Mouse (Mus musculus) limb, embryonic 11.5 days (tissue): ENCODE measurements at regions not wholly inside any gene's neighbourhood (a gene's known extent, or its start where the extent isn't known, plus 50 kb on each side); places are given as distances from the start of the nearest gene placed in this dataset.

Experiments used
- ATAC-seq: fragments of 200-750 bp; cut with Nextera tagmentation; 2 replicates; pipeline ENCODE4 v1.8.0; 2017; ENCODE audit warnings: low read depth; ENCODE audit not compliant: insufficient number of reproducible peaks, low FRiP score, low TSS enrichment
- DNase-seq: peaks from one replicate; pipeline ENCODE4 v3.0.0-alpha.2; 2015; ENCODE audit warnings: low spot score
- H3K27ac ChIP-seq: fragments of 300-500 bp; sonication (generic); replicated peaks from 2 replicates; pipeline ENCODE4 v1.5.1; 2014; ENCODE audit warnings: low read depth, mild to moderate bottlenecking, low read length
- H3K27me3 ChIP-seq: fragments of 300-500 bp; sonication (generic); 2 replicates; pipeline ENCODE4 v1.6.1; 2014; ENCODE audit warnings: mild to moderate bottlenecking, low read length, mixed read lengths; ENCODE audit not compliant: control insufficient read depth, insufficient read depth
- H3K36me3 ChIP-seq: fragments of 300-500 bp; sonication (generic); 2 replicates; pipeline ENCODE4 v1.6.1; 2014; ENCODE audit warnings: mild to moderate bottlenecking, low read length, moderate library complexity, mixed read lengths; ENCODE audit not compliant: control insufficient read depth, insufficient read depth
- H3K4me1 ChIP-seq: fragments of 300-500 bp; sonication (generic); 2 replicates; pipeline ENCODE4 v1.6.1; 2014; ENCODE audit warnings: low read length, mixed read lengths; ENCODE audit not compliant: control insufficient read depth, insufficient read depth
- H3K4me2 ChIP-seq: fragments of 300-500 bp; sonication (generic); 2 replicates; pipeline ENCODE4 v1.6.1; 2014; ENCODE audit warnings: low read depth, mild to moderate bottlenecking, moderate library complexity; ENCODE audit not compliant: severe bottlenecking
- H3K4me3 ChIP-seq: fragments of 300-500 bp; sonication (generic); 2 replicates; pipeline ENCODE4 v1.5.1; 2014; ENCODE audit warnings: low read depth, low read length
- H3K9ac ChIP-seq: fragments of 300-500 bp; sonication (generic); 2 replicates; pipeline ENCODE4 v1.6.1; 2014; ENCODE audit warnings: mild to moderate bottlenecking, low read length
- H3K9me3 ChIP-seq: fragments of 300-500 bp; sonication (generic); 2 replicates; pipeline ENCODE4 v1.6.1; 2016; ENCODE audit warnings: low read length; ENCODE audit not compliant: control insufficient read depth
- WGBS: fragments of 180-500 bp; shearing (Covaris S2); extraction: QIAGEN DNeasy Blood & Tissue Kit; methylation state at CpG from one replicate; pipeline ENCODE4 v1.1.7; 2014; 5-methylcytosine and 5-hydroxymethylcytosine counted together

- no peaks in the 10 kb centered on the region for H3K27me3 ChIP-seq
- WGBS, result 57% methylated on average over 13 of the region's 13 CpGs
- H3K9ac ChIP-seq, result no peak overlapping the region
- H3K4me1 ChIP-seq, result peaks cover 3% of the 10 kb centered on the region; the same call in 1 of the 2 replicates
- H3K36me3 ChIP-seq, result no peaks in the 10 kb centered on the region
- no peak overlapping the region for H3K4me3 ChIP-seq
- no peak overlapping the region for H3K27ac ChIP-seq
- no peaks in the 10 kb centered on the region for H3K9me3 ChIP-seq
- ATAC-seq (peak; percentile 62), DNase-seq (peak; percentile 40)
- H3K4me2 ChIP-seq, result no peak overlapping the region
Observed at GRCm38 (mm10) chr1:61111731-61112309, 134.1 kb downstream of the Icos start.

- Histone ChIP-seq H3K9ac (no peak overlapping the region), H3K4me1 (peaks cover 3% of the 10 kb centered on the region; the same call in 1 of the 2 replicates), H3K27me3 (no peaks in the 10 kb centered on the region), H3K4me2 (no peak overlapping the region), H3K4me3 (no peak overlapping the region), H3K36me3 (no peaks in the 10 kb centered on the region), H3K27ac (no peak overlapping the region), H3K9me3 (no peaks in the 10 kb centered on the region)
- WGBS, result 32% methylated on average over 10 of the region's 10 CpGs
- DNase-seq (no peak), ATAC-seq (no peak)
Observed at GRCm38 (mm10) chr1:61117535-61117934, 139.8 kb downstream of the Icos start.

GRCm38 (mm10) chr1:61118071-61118470 is 140.3 kb downstream of the Icos start:
- WGBS, result 88% methylated on average over 4 of the region's 4 CpGs
- no peak for DNase-seq
- Histone ChIP-seq H3K9ac (no peak overlapping the region), H3K4me1 (peaks cover 3% of the 10 kb centered on the region; the same call in 1 of the 2 replicates), H3K4me2 (no peak overlapping the region), H3K4me3 (no peak overlapping the region), H3K27me3 (no peaks in the 10 kb centered on the region), H3K27ac (no peak overlapping the region), H3K36me3 (no peaks in the 10 kb centered on the region), H3K9me3 (no peaks in the 10 kb centered on the region)
- ATAC-seq, result no peak

- 76% methylated on average over 4 of the region's 4 CpGs for WGBS
- Histone ChIP-seq H3K4me1 (no peaks in the 10 kb centered on the region), H3K9ac (no peak overlapping the region), H3K27me3 (no peaks in the 10 kb centered on the region), H3K4me2 (no peak overlapping the region), H3K27ac (no peak overlapping the region), H3K36me3 (no peaks in the 10 kb centered on the region), H3K4me3 (no peak overlapping the region), H3K9me3 (no peaks in the 10 kb centered on the region)
- ATAC-seq, result no peak
- no peak for DNase-seq
Observed at GRCm38 (mm10) chr1:61121480-61121879, 143.8 kb downstream of the Icos start.

- Histone ChIP-seq H3K4me1 (no peaks in the 10 kb centered on the region), H3K4me2 (no peak overlapping the region), H3K36me3 (no peaks in the 10 kb centered on the region), H3K9ac (no peak overlapping the region), H3K4me3 (no peak overlapping the region), H3K27me3 (no peaks in the 10 kb centered on the region), H3K27ac (no peak overlapping the region), H3K9me3 (no peaks in the 10 kb centered on the region)
- 86% methylated on average over 2 of the region's 2 CpGs for WGBS
- no peak for ATAC-seq
- DNase-seq, result no peak
Observed at GRCm38 (mm10) chr1:61125127-61125526, 147.4 kb downstream of the Icos start.

GRCm38 (mm10) chr1:61135597-61136545 is 158.1 kb downstream of the Icos start:
- Histone ChIP-seq H3K9me3 (no peaks in the 10 kb centered on the region), H3K4me1 (peaks cover 14% of the 10 kb centered on the region), H3K9ac (no peak overlapping the region), H3K4me2 (no peak overlapping the region), H3K27ac (no peak overlapping the region), H3K36me3 (no peaks in the 10 kb centered on the region), H3K4me3 (no peak overlapping the region), H3K27me3 (no peaks in the 10 kb centered on the region)
- ATAC-seq (no peak), DNase-seq (no peak)
- 81% methylated on average over 9 of the region's 9 CpGs for WGBS

- Histone ChIP-seq H3K9me3 (no peaks in the 10 kb centered on the region), H3K36me3 (no peaks in the 10 kb centered on the region), H3K27me3 (no peaks in the 10 kb centered on the region), H3K4me2 (no peak overlapping the region), H3K4me3 (no peak overlapping the region), H3K27ac (no peak overlapping the region), H3K4me1 (peaks cover 24% of the 10 kb centered on the region), H3K9ac (no peak overlapping the region)
- no peak for ATAC-seq
- DNase-seq, result no peak
- 56% methylated on average over 5 of the region's 5 CpGs for WGBS
Observed at GRCm38 (mm10) chr1:61137210-61137885, 159.6 kb downstream of the Icos start.

- Histone ChIP-seq H3K9ac (no peak overlapping the region), H3K4me1 (peaks cover 30% of the 10 kb centered on the region), H3K27ac (no peak overlapping the region), H3K27me3 (no peaks in the 10 kb centered on the region), H3K9me3 (no peaks in the 10 kb centered on the region), H3K36me3 (no peaks in the 10 kb centered on the region), H3K4me3 (no peak overlapping the region), H3K4me2 (no peak overlapping the region)
- ATAC-seq, result no peak
- DNase-seq, result no peak
- 65% methylated on average over 11 of the region's 11 CpGs for WGBS
Observed at GRCm38 (mm10) chr1:61137954-61138353, 160.2 kb downstream of the Icos start.
